Mouse (Mus musculus) frontal cortex, adult (tissue): ENCODE data around the gene Isl2.

Experiments used
- ATAC-seq: cut with Nextera tagmentation; 2 replicates; pipeline ENCODE4 v1.9.2; 2017; ENCODE audit warnings: mild to moderate bottlenecking, moderate library complexity, mixed read lengths; ENCODE audit not compliant: low TSS enrichment

The Isl2 gene

DNA sequence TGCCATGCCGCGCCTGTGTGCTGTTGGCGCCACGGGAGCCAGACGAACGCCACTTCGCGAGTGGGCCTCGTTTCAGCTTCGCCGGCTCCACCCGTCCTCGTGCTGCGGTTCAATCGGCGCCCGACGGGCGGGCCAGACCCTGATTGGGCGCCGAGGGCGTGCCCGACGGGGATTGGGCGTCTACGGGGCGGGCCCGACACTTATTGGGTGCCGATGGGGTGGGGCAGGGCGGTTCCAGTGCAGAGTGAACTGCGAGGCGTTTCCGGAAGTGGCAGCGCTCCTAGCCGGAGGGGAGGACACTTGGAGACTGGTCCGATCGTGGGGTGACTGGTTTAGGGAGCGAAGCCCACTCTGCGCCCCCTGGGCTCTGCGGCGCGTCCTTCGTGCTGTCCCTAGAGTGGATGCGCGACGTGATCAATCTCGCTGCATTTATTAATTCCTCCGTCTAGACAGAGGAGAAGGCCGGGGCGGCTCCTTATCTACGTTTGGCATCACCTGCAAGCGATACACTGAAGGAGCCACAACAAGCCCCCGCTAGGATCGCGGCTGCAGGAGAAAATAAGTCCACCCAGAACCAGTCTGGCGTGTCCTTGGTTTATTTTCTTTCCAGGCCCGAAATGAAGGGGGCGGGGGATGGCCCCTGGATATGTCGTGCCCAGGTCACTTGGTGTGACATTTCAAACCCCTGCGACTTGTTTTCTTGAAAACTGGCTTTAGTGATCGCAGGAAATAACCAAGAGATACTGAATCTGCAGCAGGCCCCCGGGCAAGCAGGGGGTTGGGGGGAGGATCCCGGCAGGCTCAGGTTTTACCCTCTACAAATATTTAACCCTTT is 7.9 kb downstream of the Isl2 start:
- ATAC-seq = no peak

DNA sequence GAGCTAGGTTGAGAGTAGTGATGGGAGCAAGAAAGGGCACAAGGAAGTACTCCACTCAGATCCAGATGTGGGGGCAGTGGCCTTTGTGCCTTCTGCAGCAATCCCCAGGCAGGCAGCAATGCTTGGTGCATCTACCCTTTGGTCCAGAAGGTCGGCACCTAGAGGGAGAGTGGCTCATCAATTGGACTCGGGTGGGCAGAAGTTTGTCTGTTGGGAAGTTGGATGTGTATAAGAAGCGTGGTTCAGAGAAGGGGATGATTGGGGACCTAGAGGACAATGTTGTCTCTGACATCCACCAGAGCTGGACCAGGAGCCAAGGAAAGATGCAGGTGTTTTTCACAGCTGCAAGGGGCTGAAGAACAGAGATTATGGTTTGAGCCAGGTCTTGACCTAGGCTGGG is 10.4 kb downstream of the Isl2 start:
- ATAC-seq = no peak

DNA sequence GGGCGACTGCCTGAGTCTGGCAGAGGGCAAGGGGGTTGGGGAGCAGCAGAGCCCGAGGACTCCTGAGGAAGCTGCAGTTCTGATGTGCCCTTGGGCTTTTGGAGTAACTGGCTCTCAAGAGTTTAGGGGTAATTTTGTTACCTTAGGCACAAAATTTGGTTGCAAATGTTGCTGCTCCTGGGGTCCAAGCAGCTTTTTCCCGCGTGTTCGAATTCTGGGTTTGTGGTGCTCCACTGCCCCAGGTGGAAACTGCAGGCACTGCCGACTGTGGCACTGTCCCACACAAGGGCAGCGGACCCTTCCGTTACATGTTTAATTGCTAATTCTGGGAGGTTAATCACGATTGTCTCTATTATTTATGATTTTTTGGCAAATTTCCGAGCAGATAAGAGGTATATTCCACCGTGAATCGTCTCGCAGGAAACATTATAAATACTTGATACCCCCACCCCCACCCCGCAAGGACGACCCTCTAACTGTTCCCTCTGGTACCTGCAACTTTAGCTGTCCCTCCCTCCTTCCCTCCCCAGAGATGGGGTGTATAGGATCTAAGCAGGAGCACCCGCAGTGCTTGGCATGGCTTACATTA is 10.9 kb downstream of the Isl2 start:
- ATAC-seq = no peak

DNA sequence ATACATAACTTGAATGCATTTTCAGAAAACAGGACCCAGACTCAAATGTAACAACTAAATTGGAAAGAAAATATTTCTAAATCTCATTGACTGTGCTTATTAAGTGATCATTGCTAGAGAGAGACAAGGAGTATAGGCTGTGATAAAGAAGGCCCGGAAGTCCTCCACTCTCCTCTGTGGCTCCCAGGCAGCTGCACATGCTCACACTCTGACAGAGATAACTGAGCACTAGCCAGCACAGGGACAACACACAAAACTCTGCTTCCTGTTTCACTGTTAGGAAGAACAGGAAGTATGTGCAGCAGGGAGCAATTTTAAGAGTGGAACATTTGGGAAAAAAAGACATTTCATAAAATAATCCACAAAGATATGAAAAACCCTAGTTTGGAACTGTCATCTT is 16.5 kb downstream of the Isl2 start:
- ATAC-seq = no peak

DNA sequence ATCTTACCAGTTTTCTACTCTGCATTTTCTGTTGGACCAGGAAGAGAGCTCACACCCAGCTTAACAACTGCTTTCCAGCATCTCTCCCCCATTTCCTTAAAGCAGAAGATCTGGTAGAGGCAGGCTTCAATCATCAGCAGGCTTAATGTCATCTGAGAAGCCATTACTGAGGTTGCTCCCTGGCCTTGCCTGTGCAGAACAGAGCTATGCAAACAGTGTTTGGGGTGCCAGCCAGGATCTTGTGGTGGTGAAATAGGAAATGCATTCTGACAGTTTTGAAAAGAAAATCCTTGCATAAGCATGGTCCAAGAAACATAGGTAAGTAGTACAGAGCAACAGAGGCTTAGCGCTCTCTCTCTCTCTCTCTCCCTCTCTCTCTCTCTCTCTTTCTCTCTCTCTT is 22.5 kb downstream of the Isl2 start:
- ATAC-seq = no peak

DNA sequence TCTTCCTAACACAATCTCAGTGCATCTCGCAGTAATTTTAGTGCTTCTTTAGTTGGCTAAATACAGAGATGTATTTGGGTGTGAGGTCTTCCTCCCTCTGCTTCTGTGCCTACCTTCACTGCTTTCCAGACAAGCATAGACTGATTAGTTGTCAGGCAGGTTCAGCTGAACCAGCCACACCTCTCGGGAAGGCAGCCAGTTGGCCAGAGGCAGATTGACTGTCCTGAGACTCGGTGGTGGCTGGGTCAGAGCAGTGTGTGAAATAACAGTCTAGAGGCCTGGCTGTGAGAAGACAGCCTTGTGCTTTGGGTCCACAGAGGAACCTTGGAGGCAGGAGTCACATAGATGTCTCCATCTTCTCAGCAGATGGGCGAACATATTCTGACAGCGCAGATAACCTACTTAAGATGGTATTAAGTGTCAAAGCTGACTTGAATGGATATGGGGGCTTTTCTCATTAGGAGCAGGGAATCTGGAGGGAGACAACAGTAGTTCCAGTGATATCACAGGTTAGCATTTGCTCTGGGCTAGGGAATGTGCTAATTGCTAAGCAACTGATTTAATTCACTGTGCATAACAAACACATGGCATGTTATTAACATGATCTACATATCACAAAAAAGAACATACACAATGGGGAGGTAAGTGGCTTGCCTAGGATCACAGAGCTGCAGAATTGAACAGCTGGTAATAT is 30.1 kb downstream of the Isl2 start:
- ATAC-seq = no peak

DNA sequence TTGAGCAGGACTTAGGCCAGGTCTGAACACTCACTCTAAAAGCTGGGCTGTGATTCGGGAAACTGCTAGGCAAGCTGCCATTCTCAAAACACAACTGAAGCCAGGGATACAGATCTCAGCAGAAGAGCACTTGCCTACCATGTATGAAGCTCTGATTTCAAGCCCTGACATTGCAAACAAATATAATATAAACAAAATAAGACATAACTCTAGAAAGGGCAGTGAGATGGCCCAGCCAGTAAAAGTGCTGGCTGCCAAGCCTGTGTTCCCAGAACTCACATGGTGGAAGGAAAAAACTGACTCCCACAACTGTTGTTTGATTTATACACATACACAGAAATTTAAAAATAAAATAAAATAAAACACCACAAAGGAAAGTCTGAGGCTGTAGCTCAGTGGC is 32.6 kb downstream of the Isl2 start:
- ATAC-seq = no peak

DNA sequence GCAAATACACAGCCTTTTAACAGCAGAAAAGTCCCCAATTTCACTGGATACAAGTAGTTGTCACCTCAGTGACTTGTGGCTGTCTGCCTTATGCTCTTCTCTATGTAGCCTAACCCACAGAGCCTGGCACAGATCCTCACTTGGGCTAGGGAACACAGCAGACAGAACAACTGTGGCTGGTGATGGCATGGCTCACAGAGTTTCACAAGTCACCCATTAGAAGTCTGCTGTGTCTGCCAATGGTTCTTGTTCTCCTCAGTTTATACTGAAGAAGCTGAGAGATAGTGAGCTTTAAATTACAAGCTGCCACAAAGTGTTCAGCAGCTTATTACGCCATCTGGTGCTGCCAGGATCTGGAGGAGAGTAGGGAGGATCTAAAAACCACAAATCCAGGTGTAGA is 38.1 kb downstream of the Isl2 start:
- ATAC-seq = peak; percentile 65; the same call in 1 of the 2 replicates

DNA sequence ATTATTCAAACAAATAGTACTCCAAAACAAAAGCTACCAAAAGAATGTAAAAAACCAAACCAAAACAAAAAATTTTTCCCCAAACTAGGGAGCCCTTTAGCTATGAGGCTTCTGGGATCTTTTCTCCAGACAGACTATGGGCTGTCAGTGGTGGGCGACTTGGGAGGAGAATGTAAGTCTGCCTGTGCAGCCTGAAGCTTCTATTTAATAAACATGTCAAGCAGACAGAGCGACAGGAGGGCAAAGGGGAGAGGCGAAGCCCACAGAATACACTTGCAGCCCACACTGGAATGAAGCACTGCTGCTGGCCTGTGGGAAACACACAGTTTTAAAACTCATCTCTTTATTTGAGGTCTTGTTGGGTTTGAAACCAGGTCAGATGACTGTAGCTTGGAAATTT is 42.9 kb downstream of the Isl2 start:
- no peak for ATAC-seq

DNA sequence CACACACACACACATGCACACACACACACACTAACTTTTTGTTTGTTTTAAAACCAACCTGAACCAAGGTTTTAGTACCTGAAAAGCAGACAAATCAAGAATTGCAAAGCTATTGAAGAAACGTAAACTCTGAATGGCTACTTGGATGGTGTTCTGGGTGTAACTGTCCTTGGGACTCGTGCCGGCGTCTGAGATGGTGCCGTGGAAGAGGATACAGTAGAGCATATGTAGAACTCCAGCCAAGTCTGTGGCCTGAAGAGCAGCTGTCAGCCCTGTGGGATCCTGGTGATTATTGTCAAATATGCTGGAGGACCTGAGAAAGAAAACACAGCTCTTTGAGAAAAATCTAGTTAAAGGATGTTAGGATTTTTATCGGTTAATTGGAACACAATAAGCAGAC is 47.7 kb downstream of the Isl2 start:
- ATAC-seq = no peak
